Mouse (Mus musculus) adrenal gland, postnatal 25 days (tissue): ENCODE measurements around the gene Hnrnpl. TPM values are rescaled to one million over a fixed set of nuclear protein-coding genes. Genes with fewer than 3 reads are reported as not detected.

Source experiments
- total RNA-seq: library from RNA; stranded (reverse); gene quantifications from 2 replicates; pipeline ENCODE4 v1.2.3, GENCODE M21; 2021

Gene Hnrnpl
- total RNA-seq, 1 experiment from 2014 or later, result 491 TPM

Other genes starting within 250 kb of the Hnrnpl start
- 66.6 and 69.4 TPM in 2 replicates for gene Samd4b, start 210.4 kb upstream of the Hnrnpl start, total RNA-seq
- gene Pak4, start 210.4 kb upstream of the Hnrnpl start, total RNA-seq, result 32.0 and 35.2 TPM in 2 replicates
- gene Acp7, start 177.2 kb upstream of the Hnrnpl start, total RNA-seq, result not detected in 2 replicates
- 1.3 and 1.9 TPM in 2 replicates for gene Fbxo27, start 115.7 kb upstream of the Hnrnpl start, total RNA-seq
- 3.9 and 5.3 TPM in 2 replicates for gene Fbxo17, start 91.7 kb upstream of the Hnrnpl start, total RNA-seq
- 78.8 and 86.5 TPM in 2 replicates for gene Mrps12, start 66.7 kb upstream of the Hnrnpl start, total RNA-seq
- gene Sars2, start 66.5 kb upstream of the Hnrnpl start, total RNA-seq, result 15.4 and 22.3 TPM in 2 replicates
- gene Ccer2, start 52.4 kb upstream of the Hnrnpl start, total RNA-seq, result not detected in 2 replicates
- gene Sirt2, start 41.8 kb upstream of the Hnrnpl start, total RNA-seq, result 71.4 and 75.2 TPM in 2 replicates
- gene Nfkbib, start 41.0 kb upstream of the Hnrnpl start, total RNA-seq, result 36.8 and 42.6 TPM in 2 replicates
- gene Rinl, start 19.6 kb upstream of the Hnrnpl start, total RNA-seq, result 2.9 and 3.1 TPM in 2 replicates
- 445 and 492 TPM in 2 replicates for gene Ech1, start 16.7 kb downstream of the Hnrnpl start, total RNA-seq
- gene Lgals4, start 25.3 kb downstream of the Hnrnpl start, total RNA-seq, result 14.4 and 17.6 TPM in 2 replicates
- gene Lgals7, start 55.3 kb downstream of the Hnrnpl start, total RNA-seq, result not detected in 2 replicates
- gene Capn12, start 72.9 kb downstream of the Hnrnpl start, total RNA-seq, result 0.21 TPM in 1 of 2 replicates, not detected in the other
- 204 and 206 TPM in 2 replicates for gene Actn4, start 153.8 kb downstream of the Hnrnpl start, total RNA-seq
- gene Eif3k, start 173.3 kb downstream of the Hnrnpl start, total RNA-seq, result 222 and 254 TPM in 2 replicates
- gene Map4k1, start 173.5 kb downstream of the Hnrnpl start, total RNA-seq, result 1.1 and 1.4 TPM in 2 replicates